Mouse (Mus musculus): Measurements from ENCODE around the gene Mob3a. TPM values are rescaled to one million over a fixed set of nuclear protein-coding genes. Genes with fewer than 3 reads are reported as not detected.

Gene Mob3a
- total and polyA plus RNA-seq, 3 experiments = 56.9 to 84.2 (median 71.4) TPM

- TF ChIP-seq MYC (IDR thresholded peaks at IDR 0.05; ENCODE audit: low read depth, low read length) (peak; percentile 76; the same call in 1 of the 2 replicates), EP300 (IDR thresholded peaks at IDR 0.05; ENCODE audit: low read length) (peak; percentile 76), SIN3A (IDR thresholded peaks at IDR 0.05; ENCODE audit: low read length) (peak; percentile 74), PAX5 (IDR thresholded peaks at IDR 0.05; ENCODE audit: low read length) (no peak), MEF2A (IDR thresholded peaks at IDR 0.05; ENCODE audit: borderline replicate concordance, low read depth, low read length) (peak; percentile 70; the same call in 1 of the 2 replicates)
Measured at GRCm38 (mm10) chr10:80695186-80695585, 6.6 kb downstream of the Mob3a start (continued).

DNA sequence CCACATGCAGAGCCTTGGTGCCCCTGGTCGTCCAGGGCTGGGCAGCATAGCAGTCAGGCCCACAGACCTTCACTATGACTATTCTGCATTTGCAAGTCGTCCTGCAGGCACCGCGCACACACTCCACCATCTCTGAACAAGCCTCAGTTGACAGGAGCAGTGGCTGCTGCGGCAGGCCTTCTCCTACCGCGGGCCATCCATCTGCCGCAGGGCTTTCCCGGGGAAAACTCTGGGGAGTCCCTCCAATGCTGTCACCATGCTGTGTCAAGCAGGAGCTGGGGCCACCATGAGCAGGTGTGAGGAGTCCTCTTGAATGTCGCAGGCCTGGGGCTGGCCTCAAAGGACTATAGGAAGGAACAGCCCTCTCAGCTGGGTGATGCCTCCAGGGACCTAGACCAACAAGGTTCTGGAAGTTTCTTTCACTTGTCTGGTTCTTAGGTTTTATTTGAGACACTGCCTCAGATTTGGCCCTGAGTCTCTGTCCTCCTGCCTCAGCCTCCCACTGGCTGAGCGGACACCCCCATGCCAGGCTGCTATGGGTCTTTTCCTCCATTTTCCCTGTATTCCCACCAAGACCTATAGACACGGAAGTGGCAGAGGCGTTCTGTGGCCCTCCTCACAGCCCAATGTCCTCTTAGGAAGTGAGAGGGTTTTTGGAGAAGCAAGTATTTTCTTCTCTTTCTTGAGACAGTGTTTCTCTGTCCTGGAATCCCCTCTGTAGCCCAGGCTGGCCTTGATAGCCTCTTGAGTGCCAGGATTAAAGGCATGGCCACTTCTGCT lies 7.4 kb downstream of the Mob3a start:
- in situ Hi-C loops (cut with MboI; ENCODE audit: low pct_ligation_motif_present, low pct_unique_long_range_greater_than_20kb, low sequenced_read_pairs) (loop anchor here (25.0 kb wide), 1 partner anchor 257 kb away; the partner anchor contains the start of gene Tcf3), dilution Hi-C loops (cut with MboI; ENCODE audit: extremely low pct_ligation_motif_present, extremely low pct_unique_long_range_greater_than_20kb, low sequenced_read_pairs) (no loop called here)
- Histone ChIP-seq H3K27me3 (replicated peaks) (no peaks in the 10 kb centered on the region), H3K4me3 (replicated peaks in 1 of 3; ENCODE audit: low read depth in 2 of 3, low read length in 2 of 3, poor library complexity in 1 of 3) (peak overlapping the region in 2 of 3 experiments; percentile 21 to 56), H3K36me3 (replicated peaks in 1 of 2; ENCODE audit: control insufficient read depth in 1 of 2, insufficient read depth in 1 of 2, low read length in 1 of 2) (peaks cover 20 to 47% of the 10 kb centered on the region in 2 experiments), H3K4me1 (ENCODE audit: control insufficient read depth in 1 of 2, insufficient read depth in 2 of 2) (peaks cover 53 to 95% of the 10 kb centered on the region in 2 experiments), H3K79me2 (replicated peaks; ENCODE audit: control insufficient read depth, extremely low read depth, insufficient read depth, poor library complexity, severe bottlenecking) (peaks cover 22% of the 10 kb centered on the region), H3K9me3 (replicated peaks; ENCODE audit: low read length) (no peaks in the 10 kb centered on the region), H3K4me2 (ENCODE audit: insufficient read depth, low read depth, poor library complexity, severe bottlenecking) (peak overlapping the region; percentile 91), H3K9ac (ENCODE audit: insufficient read depth, low read depth) (peak overlapping the region; percentile 61), H3K27ac (ENCODE audit: insufficient read depth, low read depth) (peak overlapping the region; percentile 100)
- no peak for DNase-seq (ENCODE audit: extremely low read depth)
- TF ChIP-seq USF1 (IDR thresholded peaks at IDR 0.05; ENCODE audit: low read depth, low read length) (no peak), JUND (conservative IDR thresholded peaks at IDR 0.05; ENCODE audit: low read depth, low read length) (no peak), NRF1 (IDR thresholded peaks at IDR 0.05; ENCODE audit: low read depth, low read length) (0 out of 2 replicates have a peak, but pooled peaks have one; percentile 11), EP300 (IDR thresholded peaks at IDR 0.05; ENCODE audit: low read length) (peak; percentile 55), CHD1 (IDR thresholded peaks at IDR 0.05; ENCODE audit: low read depth, low read length) (peak; percentile 69; the same call in 1 of the 2 replicates), ZKSCAN1 (IDR thresholded peaks at IDR 0.05; ENCODE audit: borderline replicate concordance, low read depth, low read length) (no peak), HCFC1 (IDR thresholded peaks at IDR 0.05; ENCODE audit: low read depth, low read length) (no peak), USF2 (conservative IDR thresholded peaks at IDR 0.05; ENCODE audit: low read depth, low read length) (no peak), GABPA (IDR thresholded peaks at IDR 0.05; ENCODE audit: insufficient replicate concordance, low read depth, low read length) (no peak), BHLHE40 (IDR thresholded peaks at IDR 0.05; ENCODE audit: low read depth, low read length) (peak; percentile 75), NELFE (IDR thresholded peaks at IDR 0.05; ENCODE audit: low read depth, low read length) (no peak), ZNF384 (IDR thresholded peaks at IDR 0.05; ENCODE audit: low read depth, low read length) (no peak), ZC3H11A (IDR thresholded peaks at IDR 0.05; ENCODE audit: low read depth, low read length) (no peak), MEF2A (IDR thresholded peaks at IDR 0.05; ENCODE audit: borderline replicate concordance, low read depth, low read length) (peak; percentile 34; the same call in 1 of the 2 replicates), CTCF (conservative IDR thresholded peaks at IDR 0.05 in 1 of 2, IDR thresholded peaks at IDR 0.05 in 1 of 2; ENCODE audit: low read depth in 2 of 2, low read length in 2 of 2) (no peak), RAD21 (IDR thresholded peaks at IDR 0.05; ENCODE audit: low read depth, low read length) (no peak), MXI1 (IDR thresholded peaks at IDR 0.05; ENCODE audit: low read depth, low read length) (peak; percentile 47; the same call in 1 of the 2 replicates), ZMIZ1 (IDR thresholded peaks at IDR 0.05; ENCODE audit: low read depth, low read length) (peak; percentile 12; the same call in 1 of the 2 replicates), MAZ (IDR thresholded peaks at IDR 0.05; ENCODE audit: low read depth, low read length) (no peak), UBTF (IDR thresholded peaks at IDR 0.05; ENCODE audit: low read depth, low read length) (no peak), JUN (IDR thresholded peaks at IDR 0.05; ENCODE audit: insufficient read depth, low read depth, low read length) (no peak), POLR2A (IDR thresholded peaks at IDR 0.05; ENCODE audit: low read depth, low read length) (peak; percentile 52), POLR2AphosphoS2 (IDR thresholded peaks at IDR 0.05; ENCODE audit: low read depth, low read length) (no peak), RCOR1 (conservative IDR thresholded peaks at IDR 0.05; ENCODE audit: low read depth, low read length) (no peak), KAT2A (IDR thresholded peaks at IDR 0.05; ENCODE audit: insufficient replicate concordance, low read length) (0 out of 2 replicates have a peak, but pooled peaks have one; percentile 28), TCF12 (IDR thresholded peaks at IDR 0.05; ENCODE audit: low read depth, low read length) (peak; percentile 86; the same call in 1 of the 2 replicates), TBP (conservative IDR thresholded peaks at IDR 0.05; ENCODE audit: low read depth, low read length) (no peak), E2F4 (IDR thresholded peaks at IDR 0.05; ENCODE audit: insufficient replicate concordance, low read depth, low read length) (no peak), MAX (IDR thresholded peaks at IDR 0.05; ENCODE audit: low read length) (0 out of 2 replicates have a peak, but pooled peaks have one; percentile 53), IRF4 (IDR thresholded peaks at IDR 0.05; ENCODE audit: low read depth, low read length) (peak; percentile 36; the same call in 1 of the 2 replicates), MAFK (IDR thresholded peaks at IDR 0.05; ENCODE audit: insufficient replicate concordance, low read length) (no peak), SMC3 (IDR thresholded peaks at IDR 0.05; ENCODE audit: low read depth, low read length) (no peak)
